Mouse (Mus musculus) bone marrow macrophage, adult 2 months (primary cell): Measurements from ENCODE around the gene Zfp239.

Experiments
- CTCF ChIP-seq: IDR thresholded peaks from 2 replicates; pipeline ENCODE4 v1.5.1; 2012; ENCODE audit warnings: low read depth, mild to moderate bottlenecking, low read length, moderate library complexity
- POLR2A ChIP-seq: IDR thresholded peaks from 2 replicates; pipeline ENCODE4 v1.6.1; 2012; ENCODE audit warnings: mild to moderate bottlenecking, low read depth, low read length, borderline replicate concordance

DNA sequence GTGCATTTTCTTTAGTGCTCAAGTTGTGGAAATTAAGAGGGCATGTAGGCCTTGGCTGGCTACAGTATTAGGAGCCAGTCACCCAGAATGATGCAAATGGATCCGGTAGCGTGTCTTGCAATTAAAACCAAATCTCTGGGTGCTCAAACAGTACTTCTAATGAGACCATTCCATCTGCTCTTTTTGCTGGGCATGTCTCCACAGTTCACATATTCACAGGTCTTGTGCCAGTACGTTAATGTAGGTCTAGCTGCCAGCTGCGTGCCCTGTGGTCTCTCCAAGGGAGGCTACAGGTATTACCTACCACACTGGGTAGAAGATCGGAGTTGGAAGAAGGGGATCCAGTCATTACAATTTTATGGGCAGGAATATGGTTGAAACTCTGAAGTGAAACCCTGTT, 56.1 kb downstream of the Zfp239 start:
- TF ChIP-seq CTCF (no peak), POLR2A (no peak)
